Mouse (Mus musculus) B cell, adult 2 months (primary cell): ENCODE measurements around the gene Fndc9.

Experiments
- DNase-seq, 2 experiments: peaks; one replicate each; pipeline ENCODE4 v3.0.0; 2022

The Fndc9 gene

DNA sequence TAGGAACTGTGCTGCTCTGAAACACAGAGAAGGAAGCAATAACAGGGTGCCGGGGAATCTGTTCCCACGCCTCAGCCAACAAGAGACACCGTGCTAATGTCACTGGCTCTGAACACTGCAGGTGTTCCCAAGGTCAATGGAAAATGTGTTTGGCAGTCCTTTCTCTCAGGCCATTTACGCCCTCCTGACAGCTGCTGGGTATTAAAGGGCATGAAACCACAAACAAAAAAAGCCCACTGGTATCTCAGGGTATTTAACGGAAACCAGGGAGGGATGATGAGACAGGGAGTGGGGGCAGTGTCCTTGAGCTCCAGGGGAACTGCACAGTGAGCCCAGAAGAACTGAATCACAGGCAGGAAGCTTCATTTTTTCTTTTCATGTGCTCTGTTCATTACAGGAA is 42.8 kb downstream of the Fndc9 start:
- DNase-seq, result no peak

DNA sequence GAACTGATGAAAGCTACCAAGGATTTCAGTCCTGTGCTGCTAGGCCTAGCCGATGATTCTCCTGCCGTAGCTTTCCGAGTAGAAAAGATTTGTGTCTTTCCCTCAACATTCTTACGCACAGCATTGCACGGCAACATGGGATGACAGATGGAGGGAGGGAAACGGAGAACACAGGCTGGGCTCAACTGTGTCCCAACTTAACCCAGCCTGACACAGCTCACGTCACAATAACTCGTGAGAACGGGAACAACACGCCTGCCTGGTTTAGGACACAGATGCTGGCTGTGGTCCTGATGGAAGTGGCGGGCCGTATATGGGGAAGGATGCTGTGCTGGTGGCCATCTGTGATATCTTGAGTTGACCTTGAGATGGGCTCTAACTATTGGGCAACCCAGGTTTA is 43.4 kb downstream of the Fndc9 start:
- DNase-seq, result no peak

- DNase-seq, result no peak
These were observed 47.3 kb downstream of the Fndc9 start for GRCm38 (mm10) chr11:46282612-46283011.

DNA sequence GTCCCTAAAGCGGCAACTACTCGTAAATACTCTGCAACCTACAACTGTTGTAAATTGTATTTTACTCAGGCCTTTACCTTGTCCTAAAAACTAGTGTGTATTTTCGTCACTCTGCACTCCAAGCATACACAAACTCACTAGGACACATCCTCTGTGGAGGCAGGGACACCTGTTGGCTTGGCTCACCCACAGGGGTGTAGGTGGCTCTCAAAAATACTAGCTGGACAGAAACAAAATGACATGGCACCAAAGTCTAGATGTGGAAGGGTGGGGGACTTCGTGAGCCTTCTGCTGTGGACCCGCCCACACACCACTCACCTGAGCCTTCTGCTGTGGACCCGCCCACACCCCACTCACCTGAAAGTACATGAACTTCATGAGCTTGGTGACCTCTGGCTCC is 48.5 kb downstream of the Fndc9 start:
- no peak for DNase-seq

- DNase-seq, result peak; percentile 69 to 74
These were observed 51.5 kb downstream of the Fndc9 start for GRCm38 (mm10) chr11:46286803-46287202.

GRCm38 (mm10) chr11:46288091-46288490 is 52.8 kb downstream of the Fndc9 start:
- DNase-seq, result no peak

GRCm38 (mm10) chr11:46289022-46289421 is 53.7 kb downstream of the Fndc9 start:
- no peak for DNase-seq
